Mouse (Mus musculus): ENCODE data around the gene Pum2.
"Not testable (repeated sequence)": the region's sequence is repeated elsewhere in the genome, so short reads cannot be mapped to it uniquely, and the experiment has no call there.

The Pum2 gene

GRCm38 (mm10) chr12:8669421-8669820, 4.5 kb upstream of the Pum2 start:
- no peak for DNase-seq (ENCODE audit: low read depth, low spot score)

GRCm38 (mm10) chr12:8669846-8670245, 4.1 kb upstream of the Pum2 start:
- no peak for DNase-seq (ENCODE audit: low read depth, low spot score)

- DNase-seq (ENCODE audit: low read depth, low spot score): no peak
Observed at GRCm38 (mm10) chr12:8673121-8673973, 587 bp upstream of the Pum2 start.

- DNase-seq (ENCODE audit: low read depth, low spot score): no peak
Observed at GRCm38 (mm10) chr12:8674377-8674864, 487 bp downstream of the Pum2 start.

GRCm38 (mm10) chr12:8674891-8675341, 982 bp downstream of the Pum2 start:
- DNase-seq (ENCODE audit: low read depth, low spot score): no peak

GRCm38 (mm10) chr12:8675361-8675760, 1.4 kb downstream of the Pum2 start:
- DNase-seq (ENCODE audit: low read depth, low spot score): no peak

- DNase-seq (ENCODE audit: low read depth, low spot score): no peak
Observed at GRCm38 (mm10) chr12:8676341-8676740, 2.4 kb downstream of the Pum2 start.

- no peak for DNase-seq (ENCODE audit: low read depth, low spot score)
Observed at GRCm38 (mm10) chr12:8677926-8678325, 4.0 kb downstream of the Pum2 start.

- no peak for DNase-seq (ENCODE audit: low read depth, low spot score)
Observed at GRCm38 (mm10) chr12:8684200-8684599, 10.3 kb downstream of the Pum2 start.

GRCm38 (mm10) chr12:8685036-8685435, 11.1 kb downstream of the Pum2 start:
- no peak for DNase-seq (ENCODE audit: low read depth, low spot score)

- DNase-seq (ENCODE audit: low read depth, low spot score): not testable (repeated sequence)
Observed at GRCm38 (mm10) chr12:8689882-8690281, 15.9 kb downstream of the Pum2 start.

GRCm38 (mm10) chr12:8698895-8699294, 25.0 kb downstream of the Pum2 start:
- DNase-seq (ENCODE audit: low read depth, low spot score): peak; percentile 9

- no peak for DNase-seq (ENCODE audit: low read depth, low spot score)
Observed at GRCm38 (mm10) chr12:8703988-8704387, 30.1 kb downstream of the Pum2 start.

- no peak for DNase-seq (ENCODE audit: low read depth, low spot score)
Observed at GRCm38 (mm10) chr12:8708876-8709275, 34.9 kb downstream of the Pum2 start.

- no peak for DNase-seq (ENCODE audit: low read depth, low spot score)
Observed at GRCm38 (mm10) chr12:8712665-8713064, 38.7 kb downstream of the Pum2 start.

GRCm38 (mm10) chr12:8716093-8716492, 42.2 kb downstream of the Pum2 start:
- DNase-seq (ENCODE audit: low read depth, low spot score): peak; percentile 29

- DNase-seq (ENCODE audit: low read depth, low spot score): no peak
Observed at GRCm38 (mm10) chr12:8726890-8727289, 53.0 kb downstream of the Pum2 start.

GRCm38 (mm10) chr12:8728739-8729138, 54.8 kb downstream of the Pum2 start:
- peak; percentile 2 for DNase-seq (ENCODE audit: low read depth, low spot score)

- DNase-seq (ENCODE audit: low read depth, low spot score): no peak
Observed at GRCm38 (mm10) chr12:8753654-8754053, 79.7 kb downstream of the Pum2 start.

GRCm38 (mm10) chr12:8754116-8754515, 80.2 kb downstream of the Pum2 start:
- DNase-seq (ENCODE audit: low read depth, low spot score): peak; percentile 35

GRCm38 (mm10) chr12:8758029-8758428, 84.1 kb downstream of the Pum2 start:
- DNase-seq (ENCODE audit: low read depth, low spot score): no peak

- no peak for DNase-seq (ENCODE audit: low read depth, low spot score)
Observed at GRCm38 (mm10) chr12:8759115-8759514, 85.2 kb downstream of the Pum2 start.

GRCm38 (mm10) chr12:8759779-8760178, 85.8 kb downstream of the Pum2 start:
- DNase-seq (ENCODE audit: low read depth, low spot score): no peak

Data from skeletal muscle tissue, adult 2 months (tissue).